ENCODE assay signal across 8 mouse cellular contexts in genomic region chr5:139912121-139912771, GRCm38 (mm10). TPM values are rescaled to one million over a fixed set of nuclear protein-coding genes. Genes with fewer than 3 reads are reported as not detected.
DNase-seq lines count a peak whose midpoint lies in the region; ATAC-seq and TF ChIP-seq lines count a peak whose summit lies in the region.

No protein-coding gene starts in this region.

- peak overlapping the region; percentile 52 for H3K9ac ChIP-seq in forebrain, embryonic 11.5 days (ENCODE audit: low read length)
- peak overlapping the region; percentile 51 for H3K9ac ChIP-seq in kidney, postnatal 0 days (ENCODE audit: low read depth, low read length)
- H3K9ac ChIP-seq in midbrain, embryonic 13.5 days (replicated peaks) = peak overlapping the region; percentile 73

- DNase-seq in layer of hippocampus, adult 2 months (ENCODE audit: low spot score in 2 of 2) = no peak
- no peak for DNase-seq in layer of hippocampus, postnatal 25 days (ENCODE audit: extremely low spot score in 1 of 2, low spot score in 1 of 2)
- peak; percentile 77 for DNase-seq in forebrain, embryonic 11.5 days (ENCODE audit: low spot score)
- peak; percentile 37 for DNase-seq in kidney, postnatal 0 days (ENCODE audit: low spot score)
- no peak for DNase-seq in left cerebral cortex, adult 9 months (ENCODE audit: low spot score in 2 of 2)
- DNase-seq in thymus, postnatal 36 days = no peak
- no peak for DNase-seq in layer of hippocampus, postnatal 14 days (ENCODE audit: low spot score in 2 of 2)

- ATAC-seq in forebrain, embryonic 11.5 days (replicated peaks; ENCODE audit: low FRiP score) = peak; percentile 30; the same call in 1 of the 2 replicates
- ATAC-seq in kidney, postnatal 0 days (replicated peaks; ENCODE audit: low FRiP score, low read depth) = no peak
- ATAC-seq in midbrain, embryonic 13.5 days = 0 out of 2 replicates have a peak, but pooled peaks have one; percentile 17

- no peaks in the 10 kb centered on the region for H3K36me3 ChIP-seq in forebrain, embryonic 11.5 days (ENCODE audit: control insufficient read depth, insufficient read depth, low read length)
- no peaks in the 10 kb centered on the region for H3K36me3 ChIP-seq in kidney, postnatal 0 days (ENCODE audit: insufficient read depth, low read length)
- no peaks in the 10 kb centered on the region for H3K36me3 ChIP-seq in midbrain, embryonic 13.5 days

- no peaks in the 10 kb centered on the region for H3K9me3 ChIP-seq in forebrain, embryonic 11.5 days (ENCODE audit: control insufficient read depth, low read length)
- no peaks in the 10 kb centered on the region for H3K9me3 ChIP-seq in kidney, postnatal 0 days (replicated peaks; ENCODE audit: low read length)
- H3K9me3 ChIP-seq in midbrain, embryonic 13.5 days = no peaks in the 10 kb centered on the region

- H3K27me3 ChIP-seq in forebrain, embryonic 11.5 days (ENCODE audit: control insufficient read depth, insufficient read depth, low read length) = peaks cover 73% of the 10 kb centered on the region
- H3K27me3 ChIP-seq in kidney, postnatal 0 days (ENCODE audit: insufficient read depth, low read length) = peaks cover 66% of the 10 kb centered on the region
- H3K27me3 ChIP-seq in midbrain, embryonic 13.5 days = peaks cover 87% of the 10 kb centered on the region

- peak overlapping the region; percentile 47 for H3K4me3 ChIP-seq in layer of hippocampus, adult 2 months
- H3K4me3 ChIP-seq in forebrain, embryonic 11.5 days (ENCODE audit: low read depth, low read length) = peak overlapping the region; percentile 48
- peak overlapping the region; percentile 45 for H3K4me3 ChIP-seq in kidney, postnatal 0 days (replicated peaks; ENCODE audit: low read depth, low read length)
- peak overlapping the region; percentile 54 for H3K4me3 ChIP-seq in midbrain, embryonic 13.5 days (replicated peaks)

- peak overlapping the region; percentile 18; the same call in 1 of the 2 replicates for H3K27ac ChIP-seq in layer of hippocampus, adult 2 months
- no peak overlapping the region for H3K27ac ChIP-seq in forebrain, embryonic 11.5 days (ENCODE audit: low read depth, low read length)
- H3K27ac ChIP-seq in kidney, postnatal 0 days = no peak overlapping the region
- peak overlapping the region; percentile 58 for H3K27ac ChIP-seq in midbrain, embryonic 13.5 days

- TF ChIP-seq CTCF in layer of hippocampus, adult 2 months (conservative IDR thresholded peaks at IDR 0.05) = no peak
- TF ChIP-seq CTCF in kidney, postnatal 0 days (IDR thresholded peaks at IDR 0.05; ENCODE audit: low read depth) = no peak

- H3K4me2 ChIP-seq in forebrain, embryonic 11.5 days (ENCODE audit: low read depth, low read length, severe bottlenecking) = peak overlapping the region; percentile 96
- peak overlapping the region; percentile 91 for H3K4me2 ChIP-seq in kidney, postnatal 0 days (ENCODE audit: low read length)
- peak overlapping the region; percentile 98 for H3K4me2 ChIP-seq in midbrain, embryonic 13.5 days (replicated peaks)

- 2% methylated on average over 42 of the region's 64 CpGs for WGBS in forebrain, embryonic 11.5 days
- under 1% methylated on average over 28 of the region's 64 CpGs for WGBS in kidney, postnatal 0 days
- WGBS in midbrain, embryonic 13.5 days = under 1% methylated on average over 49 of the region's 64 CpGs

- peaks cover 39% of the 10 kb centered on the region for H3K4me1 ChIP-seq in forebrain, embryonic 11.5 days (replicated peaks; ENCODE audit: control insufficient read depth, insufficient read depth, low read length)
- H3K4me1 ChIP-seq in kidney, postnatal 0 days (replicated peaks; ENCODE audit: insufficient read depth, low read length) = peaks cover 32% of the 10 kb centered on the region
- H3K4me1 ChIP-seq in midbrain, embryonic 13.5 days (replicated peaks) = peaks cover 59% of the 10 kb centered on the region

RNA-seq across cellular contexts. Expression of gene Elfn1, which starts 4.5 kb away (rescaled TPM):
- total RNA-seq in layer of hippocampus, adult 2 months (2021) = 10 to 100 TPM; 27.0 to 29.1 TPM
- 10 to 100 TPM; 27.4 to 29.4 TPM for total RNA-seq in layer of hippocampus, postnatal 25 days (2021)
- 0.52 and 0.93 TPM in 2 replicates for polyA plus RNA-seq in forebrain, embryonic 11.5 days (2014; fragmentation: Nextera tagmentation; extraction: Ambion mirVana)
- polyA plus RNA-seq in kidney, postnatal 0 days (2015; fragmentation: Nextera tagmentation; extraction: Ambion mirVana) = 0.22 and 0.33 TPM in 2 replicates
- polyA plus RNA-seq in midbrain, embryonic 13.5 days (2015; fragmentation: Nextera tagmentation; extraction: Ambion mirVana) = 0.80 and 1.1 TPM in 2 replicates
- 10 to 100 TPM; 29.9 to 33.8 TPM for total RNA-seq in layer of hippocampus, postnatal 14 days (2021)

Comparison
In these comparisons a context has a peak if more than half of its experiments do, and no peak if none do; other contexts are left out.
1. DNase-seq: peak in forebrain, embryonic 11.5 days (single experiment) and kidney, postnatal 0 days (single experiment); none in layer of hippocampus, adult 2 months (0 of 2), layer of hippocampus, postnatal 25 days (0 of 2), left cerebral cortex, adult 9 months (0 of 2), thymus, postnatal 36 days (0 of 2) and layer of hippocampus, postnatal 14 days (0 of 2).
2. H3K27ac ChIP-seq: peak in layer of hippocampus, adult 2 months (single experiment) and midbrain, embryonic 13.5 days (single experiment); none in forebrain, embryonic 11.5 days (single experiment) and kidney, postnatal 0 days (single experiment).
3. Peak in every context shown above with its lines, with median percentiles within 50 percentile points of each other: H3K4me3 ChIP-seq, H3K4me2 ChIP-seq and H3K9ac ChIP-seq.